Mouse (Mus musculus) embryonic facial prominence, embryonic 11.5 days (tissue): Measurements from ENCODE around the gene Jakmip3. TPM values are rescaled to one million over a fixed set of nuclear protein-coding genes. Genes with fewer than 3 reads are reported as not detected.

ENCODE experiments used
- ATAC-seq: fragments of 200-750 bp; cut with Nextera tagmentation; replicated peaks from 2 replicates; pipeline ENCODE4 v1.8.0; 2017; ENCODE audit warnings: low read depth; ENCODE audit not compliant: insufficient number of reproducible peaks, low FRiP score, low TSS enrichment
- DNase-seq: peaks from one replicate; pipeline ENCODE4 v3.0.0-alpha.2; 2015; ENCODE audit warnings: low spot score
- H3K27ac ChIP-seq: fragments of 300-500 bp; sonication (generic); replicated peaks from 2 replicates; pipeline ENCODE4 v1.5.1; 2014; ENCODE audit warnings: mild to moderate bottlenecking, low read depth, low read length, control low read depth
- H3K27me3 ChIP-seq: fragments of 300-500 bp; sonication (generic); 2 replicates; pipeline ENCODE4 v1.6.1; 2014; ENCODE audit warnings: mild to moderate bottlenecking, low read length, moderate library complexity, mixed read lengths; ENCODE audit not compliant: control insufficient read depth, insufficient read depth
- H3K36me3 ChIP-seq: fragments of 300-500 bp; sonication (generic); replicated peaks from 2 replicates; pipeline ENCODE4 v1.6.1; 2014; ENCODE audit warnings: low read depth, mild to moderate bottlenecking, low read length, moderate library complexity, mixed read lengths; ENCODE audit not compliant: control insufficient read depth, insufficient read depth
- H3K4me1 ChIP-seq: fragments of 300-500 bp; sonication (generic); 2 replicates; pipeline ENCODE4 v1.6.1; 2014; ENCODE audit warnings: low read length, mixed read lengths; ENCODE audit not compliant: control insufficient read depth, insufficient read depth
- H3K4me2 ChIP-seq: fragments of 300-500 bp; sonication (generic); 2 replicates; pipeline ENCODE4 v1.6.1; 2014; ENCODE audit warnings: low read depth, mild to moderate bottlenecking, control low read depth, low read length, moderate library complexity
- H3K4me3 ChIP-seq: fragments of 300-500 bp; sonication (generic); 2 replicates; pipeline ENCODE4 v1.5.1; 2014; ENCODE audit warnings: low read depth, low read length, control low read depth
- H3K9ac ChIP-seq: fragments of 300-500 bp; sonication (generic); replicated peaks from 2 replicates; pipeline ENCODE4 v1.6.1; 2014; ENCODE audit warnings: mild to moderate bottlenecking, control low read depth, low read length
- H3K9me3 ChIP-seq: fragments of 300-500 bp; sonication (generic); replicated peaks from 2 replicates; pipeline ENCODE4 v1.6.1; 2016; ENCODE audit warnings: mild to moderate bottlenecking, low read length, inconsistent platforms, mixed read lengths; ENCODE audit not compliant: control insufficient read depth
- WGBS: fragments of 180-500 bp; shearing (Covaris S2); extraction: QIAGEN DNeasy Blood & Tissue Kit; methylation state at CpG from one replicate; pipeline ENCODE4 v1.1.7; 2014; 5-methylcytosine and 5-hydroxymethylcytosine counted together
- polyA plus RNA-seq: library from polyadenylated mRNA; unstranded; fragments of >200 nt; fragmentation: Nextera tagmentation; extraction: Ambion mirVana; gene quantifications from 2 replicates; pipeline ENCODE4 v1.2.1, GENCODE M21; 2014

Jakmip3 gene
- polyA plus RNA-seq, 1 experiment from 2014 or later, result 0.80 TPM

- Histone ChIP-seq H3K9ac (no peak overlapping the region), H3K4me3 (no peak overlapping the region), H3K9me3 (no peaks in the 10 kb centered on the region), H3K36me3 (no peaks in the 10 kb centered on the region), H3K4me2 (no peak overlapping the region), H3K4me1 (no peaks in the 10 kb centered on the region), H3K27ac (no peak overlapping the region), H3K27me3 (no peaks in the 10 kb centered on the region)
- DNase-seq (no peak), ATAC-seq (no peak)
- WGBS, result 64% methylated on average over 8 of the region's 8 CpGs
Observed at GRCm38 (mm10) chr7:138948309-138948708, 7.8 kb downstream of the Jakmip3 start.

- 80% methylated on average over 7 of the region's 7 CpGs for WGBS
- Histone ChIP-seq H3K27ac (no peak overlapping the region), H3K4me3 (no peak overlapping the region), H3K9ac (no peak overlapping the region), H3K9me3 (no peaks in the 10 kb centered on the region), H3K36me3 (no peaks in the 10 kb centered on the region), H3K4me1 (no peaks in the 10 kb centered on the region), H3K4me2 (no peak overlapping the region), H3K27me3 (no peaks in the 10 kb centered on the region)
- ATAC-seq (no peak), DNase-seq (no peak)
Observed at GRCm38 (mm10) chr7:138955787-138956186, 15.3 kb downstream of the Jakmip3 start.

GRCm38 (mm10) chr7:138957106-138957505 is 16.6 kb downstream of the Jakmip3 start:
- Histone ChIP-seq H3K4me3 (no peak overlapping the region), H3K27me3 (no peaks in the 10 kb centered on the region), H3K27ac (no peak overlapping the region), H3K36me3 (no peaks in the 10 kb centered on the region), H3K4me1 (no peaks in the 10 kb centered on the region), H3K4me2 (no peak overlapping the region), H3K9ac (no peak overlapping the region), H3K9me3 (no peaks in the 10 kb centered on the region)
- no peak for DNase-seq
- ATAC-seq, result no peak
- WGBS, result 79% methylated on average over 6 of the region's 6 CpGs

- ATAC-seq (no peak), DNase-seq (no peak)
- H3K9ac ChIP-seq, result no peak overlapping the region
- no peak overlapping the region for H3K4me3 ChIP-seq
- no peak overlapping the region for H3K27ac ChIP-seq
- no peak overlapping the region for H3K4me2 ChIP-seq
- no peaks in the 10 kb centered on the region for H3K36me3 ChIP-seq
- no peaks in the 10 kb centered on the region for H3K4me1 ChIP-seq
- H3K27me3 ChIP-seq, result no peaks in the 10 kb centered on the region
- no peaks in the 10 kb centered on the region for H3K9me3 ChIP-seq
- 81% methylated on average over 5 of the region's 5 CpGs for WGBS
Observed at GRCm38 (mm10) chr7:138959747-138960146, 19.2 kb downstream of the Jakmip3 start.

- DNase-seq (no peak), ATAC-seq (no peak)
- Histone ChIP-seq H3K4me1 (no peaks in the 10 kb centered on the region), H3K27ac (no peak overlapping the region), H3K9me3 (no peaks in the 10 kb centered on the region), H3K4me3 (no peak overlapping the region), H3K4me2 (no peak overlapping the region), H3K9ac (no peak overlapping the region), H3K27me3 (no peaks in the 10 kb centered on the region), H3K36me3 (no peaks in the 10 kb centered on the region)
- WGBS, result 92% methylated on average over 5 of the region's 5 CpGs
Observed at GRCm38 (mm10) chr7:138963756-138964155, 23.2 kb downstream of the Jakmip3 start.

- DNase-seq, result no peak
- H3K9ac ChIP-seq, result no peak overlapping the region
- 70% methylated on average over 13 of the region's 13 CpGs for WGBS
- no peaks in the 10 kb centered on the region for H3K27me3 ChIP-seq
- no peak for ATAC-seq
- no peak overlapping the region for H3K4me3 ChIP-seq
- no peak overlapping the region for H3K27ac ChIP-seq
- H3K36me3 ChIP-seq, result no peaks in the 10 kb centered on the region
- H3K9me3 ChIP-seq, result no peaks in the 10 kb centered on the region
- H3K4me1 ChIP-seq, result no peaks in the 10 kb centered on the region
- H3K4me2 ChIP-seq, result no peak overlapping the region
Observed at GRCm38 (mm10) chr7:138968010-138968620, 27.6 kb downstream of the Jakmip3 start.

GRCm38 (mm10) chr7:138977510-138977909 is 37.0 kb downstream of the Jakmip3 start:
- Histone ChIP-seq H3K4me1 (no peaks in the 10 kb centered on the region), H3K4me3 (no peak overlapping the region), H3K36me3 (no peaks in the 10 kb centered on the region), H3K9ac (no peak overlapping the region), H3K27ac (no peak overlapping the region), H3K27me3 (no peaks in the 10 kb centered on the region), H3K9me3 (no peaks in the 10 kb centered on the region), H3K4me2 (no peak overlapping the region)
- DNase-seq (no peak), ATAC-seq (no peak)
- WGBS, result 93% methylated on average over 7 of the region's 7 CpGs

GRCm38 (mm10) chr7:138984576-138984975 is 44.0 kb downstream of the Jakmip3 start:
- no peaks in the 10 kb centered on the region for H3K9me3 ChIP-seq
- no peaks in the 10 kb centered on the region for H3K36me3 ChIP-seq
- no peak overlapping the region for H3K4me3 ChIP-seq
- H3K4me1 ChIP-seq, result no peaks in the 10 kb centered on the region
- no peaks in the 10 kb centered on the region for H3K27me3 ChIP-seq
- no peak overlapping the region for H3K4me2 ChIP-seq
- H3K27ac ChIP-seq, result no peak overlapping the region
- H3K9ac ChIP-seq, result no peak overlapping the region
- ATAC-seq, result no peak
- DNase-seq, result no peak
- 82% methylated on average over 6 of the region's 6 CpGs for WGBS
